Mouse (Mus musculus) liver (tissue): Measurements from ENCODE around the gene Sdc1.

ENCODE experiments used
- DNase-seq: peaks from one replicate; pipeline ENCODE4 v3.0.0-alpha.2; 2020; ENCODE audit warnings: mixed read lengths

Sdc1 gene

GRCm38 (mm10) chr12:8784189-8784588 lies 13.1 kb downstream of the Sdc1 start:
- DNase-seq, result no peak

DNA sequence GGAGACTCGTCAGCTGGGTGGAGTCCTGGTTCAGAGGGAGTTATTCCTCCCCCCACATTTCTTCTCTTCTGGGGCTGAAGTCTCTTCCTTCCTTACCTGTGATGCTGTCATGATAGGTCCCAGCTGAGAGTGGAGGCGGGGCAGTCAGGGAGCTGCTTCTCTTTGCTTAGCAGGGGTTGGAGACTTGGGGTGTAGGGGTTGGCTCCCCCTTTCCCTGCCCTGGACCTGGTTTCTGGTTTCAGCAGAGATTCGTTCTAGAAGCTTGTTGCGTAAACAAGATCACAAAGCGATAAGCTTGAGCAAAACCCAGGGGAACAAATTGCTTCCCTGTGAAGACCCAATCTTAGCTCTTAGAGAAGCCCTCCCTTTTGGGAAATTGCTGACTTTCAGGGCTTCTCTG lies 15.4 kb downstream of the Sdc1 start:
- no peak for DNase-seq

DNA sequence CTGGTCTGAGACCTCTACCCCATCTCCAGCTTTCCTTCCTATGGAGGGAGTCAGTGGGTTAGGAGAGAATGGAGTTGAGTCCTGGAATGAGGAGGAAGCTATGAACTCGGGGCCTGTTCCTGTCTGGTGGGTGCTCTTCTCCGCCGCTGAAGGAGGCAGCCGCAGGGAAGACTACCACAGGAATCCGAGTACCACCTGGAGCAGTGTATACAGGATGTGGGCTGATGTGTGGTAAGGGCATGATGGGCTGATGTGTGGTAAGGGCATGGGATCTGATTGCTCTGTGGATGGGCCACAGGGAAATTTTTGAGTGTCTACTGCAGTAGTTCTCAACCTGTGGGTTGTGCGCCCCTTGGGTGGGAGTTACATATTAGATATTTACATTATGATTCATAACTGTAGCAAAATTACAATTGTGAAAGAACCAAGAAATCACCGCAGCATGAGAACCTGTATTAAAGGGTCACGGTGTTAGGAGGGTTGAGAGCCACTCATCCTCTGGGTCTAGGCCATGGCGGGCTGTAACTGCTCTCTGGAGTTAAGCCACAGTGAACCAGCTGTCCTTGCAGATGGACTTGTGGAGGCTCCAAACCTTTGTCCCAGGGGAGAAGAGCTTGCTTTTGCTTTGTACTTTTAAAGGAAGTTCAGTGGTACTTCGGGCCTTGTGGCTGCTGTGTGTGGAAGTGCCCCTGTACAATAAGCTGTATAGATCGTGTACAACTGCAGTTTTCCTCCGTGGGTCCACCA lies 16.0 kb downstream of the Sdc1 start:
- DNase-seq, result no peak

GRCm38 (mm10) chr12:8788469-8788868 lies 17.3 kb downstream of the Sdc1 start:
- no peak for DNase-seq

DNA sequence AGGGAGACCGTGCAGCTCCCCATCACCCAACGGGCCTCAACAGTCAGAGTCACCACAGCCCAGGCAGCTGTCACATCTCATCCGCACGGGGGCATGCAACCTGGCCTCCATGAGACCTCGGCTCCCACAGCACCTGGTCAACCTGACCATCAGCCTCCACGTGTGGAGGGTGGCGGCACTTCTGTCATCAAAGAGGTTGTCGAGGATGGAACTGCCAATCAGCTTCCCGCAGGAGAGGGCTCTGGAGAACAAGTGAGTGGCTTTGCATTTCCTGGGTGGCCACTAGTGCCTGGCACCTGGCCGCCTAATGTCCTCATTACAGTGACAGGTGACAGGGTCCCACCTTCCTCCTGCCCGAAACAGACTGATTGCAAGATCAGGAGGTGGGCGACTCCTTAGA lies 19.5 kb downstream of the Sdc1 start:
- no peak for DNase-seq

DNA sequence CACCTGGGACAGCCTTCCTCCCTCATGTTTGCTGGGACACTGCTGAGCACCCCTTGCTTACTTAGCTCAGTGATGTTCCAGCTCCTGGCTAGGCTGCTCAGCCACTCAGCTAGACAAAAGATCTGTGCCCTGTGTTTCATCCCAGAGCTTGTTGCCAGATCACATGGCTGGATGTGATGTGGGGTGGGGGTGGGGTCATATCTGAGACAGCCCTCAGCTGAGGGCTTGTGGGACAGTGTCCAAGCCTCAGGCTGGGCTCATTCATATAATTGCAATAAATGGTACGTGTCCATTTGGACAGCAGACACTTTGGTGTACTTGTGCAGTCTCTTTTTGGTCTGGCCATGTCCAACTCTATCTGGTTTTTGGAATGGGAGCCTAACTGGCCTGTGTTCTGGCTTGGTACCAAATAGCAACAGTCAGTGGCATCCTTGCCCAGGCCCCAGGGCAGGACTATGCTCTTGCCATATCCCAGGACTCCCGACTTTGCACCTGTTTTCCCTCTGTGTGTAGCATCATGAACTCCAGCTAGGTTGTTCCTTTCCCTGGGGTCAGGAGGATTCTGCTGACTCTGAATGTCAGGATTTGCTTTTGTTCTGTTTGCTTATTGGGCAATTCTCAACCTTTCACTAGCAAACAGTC lies 22.4 kb downstream of the Sdc1 start:
- no peak for DNase-seq

DNA sequence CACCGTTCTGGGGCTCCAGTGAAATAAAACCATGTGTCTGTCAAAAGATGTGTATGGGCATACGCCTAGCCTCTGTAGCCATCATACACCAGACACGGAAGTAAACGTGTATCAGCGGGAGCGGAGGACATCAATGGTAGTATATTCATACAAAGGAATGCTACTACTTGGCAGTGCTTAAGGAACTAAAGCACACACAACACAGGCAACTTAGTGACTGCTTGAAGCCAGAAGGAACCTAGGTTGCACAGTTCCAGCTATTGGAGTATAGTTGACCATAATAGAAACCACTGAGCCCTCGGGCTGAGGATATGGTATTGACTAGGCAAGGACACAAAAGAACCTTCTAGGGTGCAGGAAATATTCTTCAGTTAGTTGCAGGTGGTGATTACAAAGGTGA lies 26.8 kb downstream of the Sdc1 start:
- no peak for DNase-seq

DNA sequence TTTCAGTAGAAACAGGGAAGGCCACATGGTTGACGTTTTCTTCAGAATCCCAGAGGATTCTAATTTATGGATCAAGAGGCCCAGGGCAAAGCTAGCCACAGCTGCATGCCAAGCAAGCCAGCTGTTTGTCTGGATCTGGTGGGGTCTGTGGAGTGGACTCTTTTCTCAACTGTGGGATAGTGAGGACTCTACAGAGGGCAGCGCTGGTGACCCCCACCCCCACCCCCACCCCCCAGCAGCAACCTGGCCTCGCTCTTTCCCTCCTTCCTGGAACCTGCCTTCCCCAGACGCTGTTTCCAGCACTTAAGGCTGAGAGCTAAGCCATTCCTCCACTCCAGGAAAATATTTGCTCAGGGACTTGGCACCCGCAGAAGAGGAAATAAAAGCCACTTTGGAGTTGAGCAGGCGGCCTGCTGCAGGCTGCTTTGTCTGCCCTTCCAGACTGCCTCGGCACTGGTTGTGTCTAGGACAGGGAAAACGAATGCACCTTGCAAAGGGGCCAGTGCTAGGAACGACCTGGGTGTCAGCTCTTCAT lies 27.4 kb downstream of the Sdc1 start:
- DNase-seq, result no peak

GRCm38 (mm10) chr12:8803421-8804076 lies 32.4 kb downstream of the Sdc1 start:
- DNase-seq, result no peak

DNA sequence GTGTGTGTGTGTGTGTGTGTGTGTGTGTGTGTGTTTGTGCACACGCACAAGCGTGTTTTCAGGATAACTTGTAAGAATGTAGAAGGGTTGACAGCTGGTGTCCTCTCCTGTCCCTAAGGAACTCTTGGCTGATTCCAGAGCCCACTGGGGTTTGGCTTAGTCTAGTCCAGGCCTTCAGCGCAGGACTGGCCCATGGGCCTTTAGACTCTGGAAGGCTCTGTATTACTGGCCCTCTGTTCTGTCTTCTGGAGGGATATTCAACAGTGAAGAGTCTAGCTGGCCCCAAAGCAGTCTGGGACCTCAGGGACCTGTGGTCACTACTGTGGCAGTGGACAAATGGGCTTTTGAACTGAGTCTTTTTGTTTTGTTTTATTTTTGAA lies 32.9 kb downstream of the Sdc1 start:
- DNase-seq, result no peak

DNA sequence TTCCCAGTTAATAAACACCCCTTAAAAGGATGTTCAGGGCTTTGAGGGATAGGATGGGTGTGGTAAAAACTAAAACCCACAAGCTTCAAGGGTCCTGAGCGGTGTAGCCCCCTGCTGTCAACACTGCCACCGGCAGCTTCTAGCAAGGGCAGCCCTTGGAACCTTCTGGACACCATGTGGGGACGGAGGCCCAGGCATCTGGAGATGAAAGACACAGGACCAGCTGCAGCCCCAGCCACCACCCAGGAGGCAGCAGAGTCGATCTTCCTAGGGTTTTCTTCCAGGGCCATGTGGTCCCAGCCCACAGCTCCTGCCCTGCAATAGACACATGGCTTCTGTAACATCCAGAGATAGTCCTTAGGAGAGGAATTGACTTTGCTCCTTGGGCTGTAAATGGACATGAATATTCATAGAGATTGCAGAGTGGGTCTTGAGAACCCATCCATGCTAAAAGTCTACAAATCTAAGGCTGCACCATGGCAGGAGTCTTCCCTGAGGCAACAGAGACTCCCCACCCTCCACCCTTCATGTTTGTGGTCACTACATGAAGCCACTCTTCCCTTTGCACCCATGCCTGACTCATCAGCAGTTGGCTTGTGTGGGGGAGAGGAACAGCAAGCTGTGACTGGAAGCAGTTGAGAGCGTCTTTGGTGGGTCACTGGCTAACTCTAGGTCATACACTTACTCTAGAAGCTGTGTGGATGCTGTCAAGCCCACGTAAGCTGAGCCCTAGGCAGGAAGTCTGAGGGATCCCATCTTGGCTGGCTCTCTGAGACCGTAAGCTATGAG lies 34.0 kb downstream of the Sdc1 start:
- DNase-seq, result no peak

DNA sequence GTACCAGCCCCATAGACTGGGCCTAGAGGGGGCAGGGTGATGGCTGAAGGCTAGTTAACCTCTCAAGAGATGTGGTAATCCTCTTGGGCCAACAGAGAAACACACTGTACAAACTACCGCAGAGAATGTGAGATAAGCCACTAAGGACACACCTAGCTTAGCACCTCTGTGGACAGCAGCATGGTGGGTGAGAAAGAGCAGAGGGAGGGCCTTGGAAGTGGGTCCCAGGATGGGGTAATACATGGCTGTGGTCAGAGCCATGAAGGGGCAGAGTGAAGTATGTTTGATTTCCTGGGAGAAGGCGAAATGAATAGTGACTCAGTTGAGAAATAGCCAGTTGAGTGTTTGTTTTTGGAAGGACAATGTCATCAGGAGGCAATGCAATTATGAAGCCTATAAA lies 38.0 kb downstream of the Sdc1 start:
- DNase-seq, result no peak

GRCm38 (mm10) chr12:8809626-8810025 lies 38.5 kb downstream of the Sdc1 start:
- no peak for DNase-seq

- DNase-seq, result no peak
Measured at GRCm38 (mm10) chr12:8810966-8811365, 39.8 kb downstream of the Sdc1 start.

DNA sequence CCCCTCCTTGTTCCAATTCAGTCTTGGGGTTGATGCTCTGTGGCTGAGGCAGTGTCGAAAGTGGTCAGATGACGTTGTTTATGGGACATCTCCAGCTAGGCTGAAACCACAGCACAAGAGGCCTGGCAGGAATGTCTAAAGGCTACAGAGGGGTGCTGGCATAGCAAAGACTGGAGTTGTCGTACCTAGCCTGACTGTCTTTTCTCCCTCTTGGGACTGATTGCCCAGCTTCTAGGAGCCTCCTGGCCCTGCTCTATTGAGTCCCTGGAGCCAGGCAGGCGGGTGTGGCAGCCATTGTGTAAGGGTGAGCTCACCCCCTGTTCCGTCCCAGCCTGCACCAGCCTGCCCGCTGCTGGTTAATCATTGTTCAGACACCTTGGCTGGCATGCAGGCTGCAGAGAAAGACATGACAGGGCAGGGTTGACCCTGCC lies 40.3 kb downstream of the Sdc1 start:
- peak; percentile 42 for DNase-seq

GRCm38 (mm10) chr12:8811894-8812560 lies 40.9 kb downstream of the Sdc1 start:
- DNase-seq, result no peak

- no peak for DNase-seq
Measured at GRCm38 (mm10) chr12:8817467-8818232, 46.5 kb downstream of the Sdc1 start.

- no peak for DNase-seq
Measured at GRCm38 (mm10) chr12:8818233-8818672, 47.1 kb downstream of the Sdc1 start.

DNA sequence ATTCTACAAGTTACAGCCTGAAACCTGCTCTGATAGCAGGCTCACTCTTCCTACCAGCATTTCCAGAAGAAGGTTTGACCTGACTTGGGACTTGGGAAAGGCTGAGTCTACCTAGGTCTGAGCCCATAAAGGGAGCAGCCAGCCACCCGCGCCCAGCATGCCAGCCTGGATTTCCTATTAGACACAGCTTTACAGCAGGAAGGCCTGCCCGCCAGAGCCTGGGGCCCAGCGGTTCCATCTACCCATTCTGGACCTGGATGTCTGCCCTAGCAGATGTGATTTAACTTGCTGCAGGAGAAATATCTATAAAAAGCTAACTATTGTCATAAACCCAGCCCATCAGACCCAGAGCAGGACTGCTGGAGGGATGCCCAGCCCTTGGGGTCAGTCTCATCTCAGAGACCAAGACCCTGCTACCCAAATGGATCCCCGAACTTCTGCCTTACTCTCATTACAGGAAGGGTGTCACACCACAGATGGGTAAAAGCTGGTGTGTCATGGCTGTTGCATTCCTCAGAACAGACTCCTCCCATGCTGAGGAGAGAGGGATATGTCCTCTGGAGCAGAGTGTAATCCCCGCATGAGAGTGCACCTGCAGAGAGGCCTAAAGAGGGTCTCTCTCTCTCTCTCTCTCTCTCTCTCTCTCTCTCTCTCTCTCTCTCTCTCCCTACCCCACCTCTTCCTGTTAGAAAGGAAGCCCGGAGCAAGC lies 54.0 kb downstream of the Sdc1 start:
- no peak for DNase-seq

DNA sequence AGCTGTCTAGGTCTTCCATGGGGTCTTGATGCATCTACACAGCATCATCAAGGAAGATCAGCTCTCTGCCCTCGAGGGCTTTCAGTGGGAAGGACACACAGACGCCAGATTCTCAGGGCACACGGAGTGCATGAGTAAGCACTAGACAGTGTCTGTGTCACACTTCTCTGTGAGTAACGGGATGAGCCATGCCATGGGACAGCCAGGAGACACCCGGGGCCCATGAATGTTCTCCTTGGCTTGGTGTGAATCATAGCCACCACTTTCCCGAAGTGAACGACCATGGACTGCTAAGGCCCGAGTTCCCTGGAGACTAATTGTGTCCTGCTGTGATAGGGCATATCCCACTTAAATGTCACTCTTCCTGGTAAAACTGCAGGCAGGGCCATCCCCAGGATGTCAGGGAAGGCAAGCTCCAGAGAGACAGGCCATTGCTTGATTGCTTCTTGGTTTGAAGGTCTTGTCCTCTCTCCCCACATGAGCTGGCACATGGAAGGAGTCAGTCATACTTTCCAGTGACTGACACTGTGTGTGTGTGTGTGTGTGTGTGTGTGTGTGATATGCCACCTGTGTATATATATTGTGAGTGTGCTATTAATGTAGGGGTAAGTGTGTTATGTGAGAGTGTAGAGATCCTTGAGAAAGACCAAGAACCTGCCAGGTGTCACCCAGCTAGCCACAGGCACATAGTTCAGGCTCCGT lies 56.0 kb downstream of the Sdc1 start:
- no peak for DNase-seq
